Mouse (Mus musculus): ENCODE measurements at regions not wholly inside any gene's neighbourhood (a gene's known extent, or its start where the extent isn't known, plus 50 kb on each side); places are given as distances from the start of the nearest gene placed in this dataset.
A peak's percentile ranks its signal among the peaks of the same experiment; 100 is the strongest.

DNA sequence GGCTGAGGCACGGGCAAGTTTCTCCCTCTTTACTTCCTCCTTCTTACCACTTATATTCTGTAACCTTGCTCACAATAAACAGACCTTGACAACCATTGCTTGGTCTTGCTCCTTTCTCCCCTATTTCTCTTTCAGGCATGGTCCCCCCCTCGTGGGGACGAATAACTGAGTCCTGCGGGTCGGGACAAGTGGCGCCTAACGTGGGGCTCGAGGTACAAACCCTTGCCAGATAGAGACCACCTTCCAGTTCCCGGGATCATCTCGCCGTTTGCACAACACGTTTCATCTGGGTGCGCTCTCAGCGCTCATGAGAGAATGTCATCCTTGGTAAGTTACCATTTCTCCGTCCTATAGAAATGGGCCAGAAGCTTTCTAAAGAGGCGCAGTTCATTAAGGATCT is 79.6 kb upstream of the Foxn3 start:
- DNase-seq (ENCODE audit: low spot score in 2 of 2), result no peak

GRCm38 (mm10) chr12:99642131-99642895 is 78.9 kb upstream of the Foxn3 start:
- DNase-seq (ENCODE audit: low spot score in 2 of 2), result no peak

- DNase-seq (ENCODE audit: low spot score in 2 of 2), result peak; percentile 29 to 45
Measured at GRCm38 (mm10) chr12:99641278-99641677, 77.9 kb upstream of the Foxn3 start.

- DNase-seq (ENCODE audit: low spot score in 2 of 2), result peak; percentile 39 to 67
Measured at GRCm38 (mm10) chr12:99640214-99641151, 77.1 kb upstream of the Foxn3 start.

GRCm38 (mm10) chr12:99639847-99640213 is 76.4 kb upstream of the Foxn3 start:
- no peak for DNase-seq (ENCODE audit: low spot score in 2 of 2)

DNA sequence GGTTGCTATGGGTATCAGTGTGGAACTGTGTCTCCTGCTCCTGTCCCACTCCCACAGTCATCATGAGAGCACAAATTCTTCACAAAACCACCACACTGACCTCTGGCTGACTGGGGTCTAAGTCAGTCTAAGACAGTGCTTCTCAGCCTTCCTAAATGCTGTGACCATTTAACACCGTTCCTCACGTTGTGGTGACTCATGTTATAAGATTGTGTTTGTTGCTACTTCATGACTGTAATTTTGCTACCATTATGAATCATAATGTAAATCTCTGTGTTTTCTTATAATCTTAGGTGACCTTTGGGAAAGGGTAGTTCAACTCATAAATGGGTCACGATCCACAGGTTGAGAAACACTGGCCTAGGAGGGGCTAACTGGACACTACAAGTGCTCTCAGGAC is 75.7 kb upstream of the Foxn3 start:
- DNase-seq (ENCODE audit: low spot score in 2 of 2), result no peak

DNA sequence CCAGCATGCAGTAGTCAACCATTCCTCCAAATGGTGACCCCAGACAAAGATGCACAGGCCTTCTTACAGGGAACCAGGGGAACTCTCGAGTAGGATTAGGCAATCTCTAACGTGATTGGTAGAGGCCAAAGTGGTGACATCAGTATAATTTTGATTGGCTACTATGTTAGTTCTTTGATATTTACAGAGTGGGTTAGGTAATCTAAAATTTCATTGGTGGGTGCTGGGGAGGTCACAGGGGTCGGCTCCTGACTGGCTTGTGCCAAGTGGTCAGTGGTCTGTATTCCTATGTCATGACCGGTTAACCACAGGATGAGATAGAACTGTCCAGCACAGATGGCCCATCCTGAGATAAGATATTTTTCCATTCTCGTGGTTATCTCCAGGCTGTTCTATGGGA is 74.6 kb upstream of the Foxn3 start:
- DNase-seq (ENCODE audit: low spot score in 2 of 2), result no peak

- DNase-seq (ENCODE audit: low spot score in 2 of 2), result no peak
Measured at GRCm38 (mm10) chr12:99636234-99636633, 72.9 kb upstream of the Foxn3 start.

DNA sequence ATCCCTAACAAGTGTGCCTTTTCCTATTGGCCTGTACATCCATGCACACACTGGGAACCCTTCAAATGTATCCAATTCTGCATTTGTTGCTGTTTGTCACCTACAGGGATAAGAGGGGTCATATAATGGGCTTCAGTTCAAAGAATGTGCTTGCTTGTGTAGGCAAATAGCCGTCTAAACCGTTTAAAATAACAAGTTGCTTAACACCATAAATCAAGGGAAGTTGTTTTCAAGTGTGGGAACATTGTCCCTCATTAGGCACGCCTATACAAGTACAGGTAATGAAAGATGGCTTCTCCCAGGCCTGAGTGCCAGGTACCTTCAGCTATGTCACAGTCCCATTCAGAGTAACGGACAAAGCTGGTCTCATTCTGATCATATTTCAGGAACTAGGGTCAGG is 72.0 kb upstream of the Foxn3 start:
- no peak for DNase-seq (ENCODE audit: low spot score in 2 of 2)

GRCm38 (mm10) chr12:99634726-99635125 is 71.3 kb upstream of the Foxn3 start:
- DNase-seq (ENCODE audit: low spot score in 2 of 2), result no peak

- no peak for DNase-seq (ENCODE audit: low spot score in 2 of 2)
Measured at GRCm38 (mm10) chr12:99633678-99634077, 70.3 kb upstream of the Foxn3 start.

GRCm38 (mm10) chr12:99632988-99633387 is 69.6 kb upstream of the Foxn3 start:
- no peak for DNase-seq (ENCODE audit: low spot score in 2 of 2)

GRCm38 (mm10) chr12:99629606-99630005 is 66.2 kb upstream of the Foxn3 start:
- no peak for DNase-seq (ENCODE audit: low spot score in 2 of 2)

DNA sequence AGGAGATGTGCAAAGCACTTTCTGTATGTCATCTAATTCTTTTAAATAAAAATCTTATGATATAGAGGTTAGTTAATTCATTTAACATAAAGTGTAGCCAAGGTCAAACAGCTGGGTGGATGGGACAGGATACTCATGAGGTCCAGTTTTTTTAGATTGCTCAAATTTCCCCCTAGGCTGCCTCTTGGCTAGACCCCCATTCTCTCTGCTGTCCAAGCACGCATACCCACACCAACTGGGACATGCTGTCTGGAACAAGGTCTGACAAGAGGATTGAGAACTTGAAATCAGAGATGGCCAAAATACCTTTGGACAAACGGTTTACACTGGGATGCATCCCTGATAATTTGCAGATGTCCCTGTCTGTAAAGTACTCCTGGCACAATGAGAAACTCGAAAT is 65.0 kb upstream of the Foxn3 start:
- DNase-seq (ENCODE audit: low spot score in 2 of 2), result no peak

DNA sequence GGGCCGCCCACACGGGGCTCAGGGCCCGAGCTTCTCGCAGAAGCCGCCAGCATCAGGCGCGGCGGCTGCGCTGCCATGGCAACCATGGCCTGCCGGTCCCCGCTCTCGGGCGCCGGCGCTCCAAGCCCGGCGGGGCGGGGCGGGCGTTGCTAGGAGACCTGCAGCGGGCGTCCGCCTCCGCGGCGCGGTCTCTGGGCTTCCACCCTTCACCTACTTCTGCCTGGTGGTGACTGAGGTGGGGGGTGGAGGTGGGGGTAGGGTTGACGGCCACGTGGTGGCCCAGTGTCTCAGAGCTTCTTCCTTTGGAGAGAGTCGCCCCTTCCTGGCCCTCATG is 64.5 kb upstream of the Foxn3 start:
- DNase-seq (ENCODE audit: low spot score in 2 of 2), result peak in 1 of 2 experiments; percentile 93

GRCm38 (mm10) chr12:99627201-99627897 is 64.0 kb upstream of the Foxn3 start:
- peak; percentile 26 to 93 for DNase-seq (ENCODE audit: low spot score in 2 of 2)

DNA sequence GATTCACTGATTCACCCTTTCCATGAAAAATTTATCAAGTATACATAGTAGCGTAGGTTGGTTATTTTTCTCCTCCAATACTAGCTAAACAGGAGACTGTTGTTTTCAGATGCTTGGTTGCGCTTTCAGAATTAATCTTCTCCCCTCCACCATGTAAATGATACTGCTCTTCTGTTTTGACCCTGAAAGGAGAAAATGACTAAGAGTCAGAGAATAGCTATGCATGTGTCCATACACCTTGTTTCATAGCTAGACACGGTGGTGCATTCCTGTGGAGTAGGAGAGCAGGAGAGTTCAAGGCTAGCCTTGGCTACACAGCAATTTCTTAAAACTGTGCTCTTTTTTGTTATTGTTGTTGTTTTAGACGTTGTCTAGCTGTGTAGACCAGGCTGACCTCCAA is 62.8 kb upstream of the Foxn3 start:
- DNase-seq (ENCODE audit: low spot score in 2 of 2), result no peak

DNA sequence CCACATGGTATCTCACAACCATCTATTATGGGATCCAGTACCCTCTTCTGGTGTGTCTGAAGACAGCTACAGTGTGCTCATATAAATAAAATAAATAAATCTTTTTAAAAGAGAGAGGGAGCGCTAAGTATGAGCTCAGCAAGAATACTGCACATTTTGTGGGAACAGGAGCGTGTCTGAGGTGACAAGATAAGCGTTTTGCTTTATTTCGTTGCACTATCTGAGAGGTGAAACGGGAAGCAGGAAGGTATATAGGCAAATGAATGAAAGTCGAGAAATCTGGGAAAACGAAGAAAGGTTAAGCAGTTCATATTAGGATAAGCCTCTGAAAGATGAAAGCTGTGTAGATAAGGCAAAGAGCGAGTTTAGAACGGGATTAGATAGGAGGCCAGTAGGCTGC is 61.7 kb upstream of the Foxn3 start:
- DNase-seq (ENCODE audit: low spot score in 2 of 2), result no peak

- DNase-seq (ENCODE audit: low spot score in 2 of 2), result no peak
Measured at GRCm38 (mm10) chr12:99622238-99622637, 58.9 kb upstream of the Foxn3 start.

- DNase-seq (ENCODE audit: low spot score in 2 of 2), result no peak
Measured at GRCm38 (mm10) chr12:99617241-99617804, 53.9 kb upstream of the Foxn3 start.

- no peak for DNase-seq (ENCODE audit: low spot score in 2 of 2)
Measured at GRCm38 (mm10) chr12:99614420-99614819, 51.0 kb upstream of the Foxn3 start.

All from heart, adult 9 months (tissue).